Mouse (Mus musculus) large intestine, adult 2 months (tissue): ENCODE data around the gene Zfp950. TPM values are rescaled to one million over a fixed set of nuclear protein-coding genes. Genes with fewer than 3 reads are reported as not detected.

Experiments
- DNase-seq: peaks from one replicate; pipeline ENCODE4 v3.0.0-alpha.2; 2012; ENCODE audit warnings: low read depth, low spot score
- WGBS: fragments of 180-500 bp; shearing (Covaris S2); methylation state at CpG from one replicate; pipeline ENCODE4 v1.1.7; 2018; 5-methylcytosine and 5-hydroxymethylcytosine counted together
- polyA plus RNA-seq: library from polyadenylated mRNA; depleted of rRNA; stranded (reverse); fragments of >200 nt; gene quantifications from 2 replicates; pipeline ENCODE4 v1.2.3, GENCODE M21; 2012; rRNA removed

The Zfp950 gene
- polyA plus RNA-seq, 1 experiment: 4.4 TPM

- DNase-seq: no peak
- 78% methylated on average over 1 of the region's 1 CpGs for WGBS
These were observed 75.6 kb downstream of the Zfp950 start for GRCm38 (mm10) chr19:61065011-61065410.

DNA sequence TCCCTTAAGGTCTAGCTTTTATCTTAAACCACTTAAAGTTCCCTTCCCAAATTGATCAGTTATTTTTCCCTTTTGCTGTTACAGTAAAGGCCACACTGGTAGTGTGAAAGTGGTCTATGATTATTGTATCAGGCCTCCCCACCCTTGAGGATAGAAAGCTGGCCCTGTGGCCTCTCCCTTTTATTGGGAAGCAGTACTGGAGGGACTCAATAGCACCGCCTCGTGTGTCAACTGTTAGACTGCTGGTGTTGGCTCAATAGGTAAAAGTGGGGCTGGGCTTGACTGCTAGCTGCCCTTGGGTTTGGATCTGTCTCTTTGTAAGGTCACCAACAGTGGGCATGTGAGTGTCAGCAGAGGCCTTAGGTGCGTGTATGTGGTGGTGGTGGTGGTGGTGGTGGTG is 76.3 kb downstream of the Zfp950 start:
- 86% methylated on average over 3 of the region's 3 CpGs for WGBS
- no peak for DNase-seq

DNA sequence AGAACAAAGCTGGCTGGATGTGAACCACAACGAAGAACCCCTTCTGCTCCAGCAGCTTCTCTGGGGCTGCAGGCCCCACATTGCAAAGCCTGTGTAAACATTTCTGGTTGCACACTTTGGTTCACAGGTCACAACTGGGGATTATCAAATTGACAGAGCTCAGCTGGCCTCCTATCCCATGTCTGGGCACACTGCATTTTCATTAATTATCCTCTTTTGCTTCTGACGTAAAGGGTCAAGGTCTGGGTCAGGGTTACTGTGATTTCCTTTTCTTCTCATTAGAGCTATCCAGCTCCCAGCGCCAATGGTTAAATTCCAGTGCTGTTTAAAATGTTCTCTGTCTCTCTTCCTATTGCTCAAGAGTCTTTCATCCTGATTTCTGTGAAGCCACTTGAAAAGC is 83.1 kb downstream of the Zfp950 start:
- DNase-seq: no peak
- WGBS: 43% methylated on average over 3 of the region's 3 CpGs

GRCm38 (mm10) chr19:61056783-61057410 is 83.7 kb downstream of the Zfp950 start:
- WGBS: 69% methylated on average over 5 of the region's 5 CpGs
- DNase-seq: no peak

- no peak for DNase-seq
These were observed 87.9 kb downstream of the Zfp950 start for GRCm38 (mm10) chr19:61052786-61053185.

DNA sequence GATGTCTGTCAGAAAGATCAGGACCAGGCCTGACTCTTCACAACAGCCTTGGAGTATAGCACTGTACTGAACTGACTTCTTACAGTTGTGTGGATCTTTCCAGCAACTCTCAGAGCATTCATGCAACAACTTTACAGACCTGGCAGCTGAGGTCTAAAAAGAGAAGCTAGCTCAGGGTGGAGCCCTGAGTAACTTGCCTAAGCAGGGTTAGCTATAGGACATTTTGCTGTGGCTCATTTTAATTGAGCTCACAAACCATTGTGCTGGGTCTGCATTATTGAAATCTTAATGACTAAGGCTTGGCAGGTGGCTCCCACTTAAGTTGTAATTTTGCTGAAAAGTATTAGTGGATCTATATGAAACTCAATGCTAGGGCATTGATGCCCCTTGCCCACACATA is 88.6 kb downstream of the Zfp950 start:
- no peak for DNase-seq

GRCm38 (mm10) chr19:61051151-61051550 is 89.5 kb downstream of the Zfp950 start:
- WGBS: 92% methylated on average over 1 of the region's 1 CpGs
- DNase-seq: no peak

DNA sequence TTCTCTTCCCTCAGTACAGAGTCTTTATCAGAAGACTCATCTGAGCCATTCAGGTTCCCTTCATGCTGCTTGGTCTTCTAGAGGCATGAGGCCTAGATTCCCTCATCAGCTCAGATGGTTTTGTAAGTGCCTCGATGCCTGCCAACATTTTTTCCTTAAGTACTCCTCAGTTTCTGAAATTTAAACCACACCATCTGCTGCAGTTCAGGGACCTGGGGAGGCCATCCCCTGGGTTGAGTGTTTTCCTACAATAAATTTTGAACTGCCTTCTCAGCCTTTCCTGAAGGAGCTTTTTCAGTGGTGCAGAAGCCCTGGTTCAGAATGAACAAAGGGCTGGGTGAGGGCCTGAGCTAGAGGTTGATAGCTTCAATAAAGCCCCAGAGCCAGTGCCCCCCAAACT is 91.2 kb downstream of the Zfp950 start:
- no peak for DNase-seq
- 69% methylated on average over 1 of the region's 1 CpGs for WGBS

- no peak for DNase-seq
- 81% methylated on average over 2 of the region's 2 CpGs for WGBS
These were observed 92.0 kb downstream of the Zfp950 start for GRCm38 (mm10) chr19:61048646-61049045.

GRCm38 (mm10) chr19:61039151-61039550 is 101.5 kb downstream of the Zfp950 start:
- DNase-seq: no peak

DNA sequence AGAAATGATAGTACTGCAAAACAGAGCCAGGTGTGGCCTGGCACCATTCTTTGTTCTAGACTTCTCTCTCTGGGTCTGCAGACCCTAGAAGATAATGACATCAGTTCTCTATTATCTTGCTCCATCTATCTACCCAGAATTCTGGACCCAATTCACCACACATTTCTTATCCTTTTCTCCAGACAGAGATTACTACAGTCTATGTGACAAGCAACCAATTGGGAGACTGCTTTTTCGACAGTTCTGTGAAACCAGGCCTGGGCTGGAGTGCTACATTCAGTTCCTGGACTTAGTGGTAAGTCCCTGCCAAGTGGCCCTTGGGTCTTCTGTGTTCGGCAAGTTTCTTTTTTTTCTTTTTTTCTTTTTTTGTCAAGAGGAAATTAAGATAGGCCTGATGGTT is 109.1 kb downstream of the Zfp950 start:
- no peak for DNase-seq
- WGBS: 67% methylated on average over 2 of the region's 2 CpGs

DNA sequence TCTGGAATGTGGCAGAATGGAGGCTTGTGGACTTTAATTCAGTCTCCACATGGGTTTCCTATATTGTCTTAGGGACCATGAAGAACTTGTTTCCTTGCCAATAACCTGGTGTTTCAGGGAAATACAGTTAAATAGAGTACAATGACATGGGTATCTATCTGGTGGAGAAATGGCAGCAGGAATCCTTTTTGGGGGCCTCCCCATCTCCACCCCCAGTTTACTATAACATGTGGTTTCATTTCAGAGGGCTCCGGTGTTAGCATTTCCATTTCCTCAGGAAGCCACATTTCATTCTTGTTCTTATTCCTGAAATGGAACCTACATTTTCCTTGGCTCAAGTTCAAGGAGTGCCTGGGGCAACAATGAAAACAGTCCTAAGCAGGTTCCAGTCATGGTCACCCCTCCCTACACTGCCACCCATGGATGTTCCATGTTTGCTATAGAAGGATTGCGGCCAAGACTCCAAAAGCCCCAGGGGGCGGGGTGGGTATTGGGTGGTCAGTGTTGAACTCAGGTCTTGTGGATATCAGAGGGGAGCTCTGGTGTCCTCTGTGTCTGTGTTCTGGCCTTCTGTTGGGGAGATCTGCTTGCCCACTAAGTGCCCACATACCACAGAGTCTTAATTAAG is 118.6 kb downstream of the Zfp950 start:
- no peak for DNase-seq
- WGBS: 69% methylated on average over 3 of the region's 3 CpGs

GRCm38 (mm10) chr19:61021502-61021901 is 119.1 kb downstream of the Zfp950 start:
- 56% methylated on average over 2 of the region's 2 CpGs for WGBS
- DNase-seq: no peak

GRCm38 (mm10) chr19:61017477-61018266 is 123.0 kb downstream of the Zfp950 start:
- no peak for DNase-seq
- WGBS: 81% methylated on average over 1 of the region's 1 CpGs

- 73% methylated on average over 2 of the region's 2 CpGs for WGBS
- no peak for DNase-seq
These were observed 131.4 kb downstream of the Zfp950 start for GRCm38 (mm10) chr19:61009266-61009665.

Other genes starting within 250 kb of the Zfp950 start
- gene Gm7102, start 35.5 kb upstream of the Zfp950 start, polyA plus RNA-seq: not detected in 2 replicates
- not detected in 2 replicates for gene Gm6020, start 43.0 kb upstream of the Zfp950 start, polyA plus RNA-seq
- gene Csf2ra, start 87.6 kb upstream of the Zfp950 start, polyA plus RNA-seq: 78.5 and 126 TPM in 2 replicates
- gene Gm21060, start 156.2 kb upstream of the Zfp950 start, polyA plus RNA-seq: not detected in 2 replicates